Mouse (Mus musculus) olfactory bulb, adult 2 months (tissue): ENCODE results near the gene Slc2a9. TPM values are rescaled to one million over a fixed set of nuclear protein-coding genes. Genes with fewer than 3 reads are reported as not detected.

Experiments
- H3K27ac ChIP-seq: fragments of 200-500 bp; 2 replicates; pipeline ENCODE4 v1.5.1; 2012; ENCODE audit warnings: low read depth, low read length; ENCODE audit not compliant: insufficient read depth
- H3K4me1 ChIP-seq: fragments of 200-500 bp; 2 replicates; pipeline ENCODE4 v1.6.1; 2012; ENCODE audit warnings: low read length; ENCODE audit not compliant: control insufficient read depth, insufficient read depth
- H3K4me3 ChIP-seq: fragments of 200-500 bp; 2 replicates; pipeline ENCODE4 v1.5.1; 2012; ENCODE audit warnings: mild to moderate bottlenecking, low read depth, low read length, moderate library complexity; ENCODE audit not compliant: insufficient read depth
- CTCF ChIP-seq: fragments of 200-500 bp; IDR thresholded peaks from 2 replicates; pipeline ENCODE4 v1.5.1; 2012; ENCODE audit warnings: low read depth, mild to moderate bottlenecking, low read length, moderate library complexity; ENCODE audit not compliant: insufficient read depth
- POLR2A ChIP-seq: fragments of 200-500 bp; IDR thresholded peaks from 2 replicates; pipeline ENCODE4 v1.6.1; 2012; ENCODE audit warnings: mild to moderate bottlenecking, low read depth, low read length, moderate library complexity; ENCODE audit not compliant: insufficient read depth
- WGBS: fragments of 180-500 bp; shearing (Covaris S2); methylation state at CpG from one replicate; pipeline ENCODE4 v1.1.7; 2018; 5-methylcytosine and 5-hydroxymethylcytosine counted together
- polyA plus RNA-seq: library from polyadenylated mRNA; stranded (reverse); fragments of >200 nt; gene quantifications from 2 replicates; pipeline ENCODE4 v1.2.4, GENCODE M21; 2012; ENCODE audit warnings: low replicate concordance; ENCODE audit not compliant: missing spikeins, insufficient read depth, insufficient read length

The Slc2a9 gene
- polyA plus RNA-seq, 1 experiment, result not detected

DNA sequence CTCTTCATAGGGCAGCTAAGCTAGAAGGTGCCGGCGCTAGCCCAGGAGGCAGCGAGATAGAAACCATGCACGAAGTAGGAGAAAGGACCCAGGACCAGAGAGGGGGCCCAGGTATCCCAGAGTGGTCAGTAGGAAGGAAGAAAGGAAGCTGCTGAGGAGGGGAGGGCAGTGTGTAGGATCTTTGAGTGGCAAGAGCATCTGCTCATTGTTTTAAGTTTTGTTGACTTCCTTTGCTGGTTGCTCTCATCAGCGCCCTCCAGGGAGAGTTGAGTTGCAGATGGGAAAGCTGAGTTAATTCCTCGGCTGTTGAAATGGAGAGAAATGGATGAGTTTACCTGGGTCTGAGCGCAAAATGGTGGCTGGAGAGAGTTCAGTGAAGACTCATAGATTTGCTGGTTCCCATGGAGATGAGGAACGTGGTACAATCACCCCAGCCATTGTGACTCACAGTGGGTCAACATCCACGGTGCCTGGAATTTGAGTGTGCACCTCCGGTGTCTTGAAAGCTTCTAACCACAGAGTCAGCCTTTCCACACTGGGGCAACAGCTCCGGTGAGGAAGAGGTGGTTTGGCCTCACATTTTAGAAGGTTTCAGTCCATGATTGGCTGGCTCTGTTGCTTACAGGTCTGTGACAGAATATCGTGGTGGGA is 201.1 kb downstream of the Slc2a9 start:
- no peak overlapping the region for H3K27ac ChIP-seq
- WGBS, result 90% methylated on average over 12 of the region's 12 CpGs
- H3K4me1 ChIP-seq, result peaks cover 18% of the 10 kb centered on the region
- H3K4me3 ChIP-seq, result no peak overlapping the region
- TF ChIP-seq CTCF (no peak), POLR2A (no peak)

Other genes starting within 250 kb of the Slc2a9 start
- gene Tmem128, start 243.0 kb downstream of the Slc2a9 start, polyA plus RNA-seq, result not detected in 2 replicates
- not detected in 2 replicates for gene Otop1, start 227.2 kb downstream of the Slc2a9 start, polyA plus RNA-seq
- not detected in 2 replicates for gene Drd5, start 183.8 kb downstream of the Slc2a9 start, polyA plus RNA-seq
- gene Wdr1, start 60.1 kb upstream of the Slc2a9 start, polyA plus RNA-seq, result 427 TPM in 1 of 2 replicates, not detected in the other
- gene Zfp518b, start 181.7 kb upstream of the Slc2a9 start, polyA plus RNA-seq, result not detected in 2 replicates